Mouse (Mus musculus) right cerebral cortex, adult 2 months (tissue): ENCODE results near the gene Leng1.
"Not testable (repeated sequence)": the region's sequence is repeated elsewhere in the genome, so short reads cannot be mapped to it uniquely, and the experiment has no call there.

ENCODE experiments used
- DNase-seq, 2 experiments: peaks; one replicate each; pipeline ENCODE4 v3.0.0; 2021 to 2022; ENCODE audit warnings: low spot score in 2 of 2

The Leng1 gene

GRCm38 (mm10) chr7:3665215-3666114 is at the start of gene Leng1:
Gene Leng1 (minus strand): TSS chr7:3665840.
- DNase-seq: peak; percentile 96 to 98

- DNase-seq: no peak
Measured at GRCm38 (mm10) chr7:3715249-3715648, 49.6 kb upstream of the Leng1 start.

- DNase-seq: no peak
Measured at GRCm38 (mm10) chr7:3712264-3712942, 46.8 kb upstream of the Leng1 start.

GRCm38 (mm10) chr7:3709000-3709399 is 43.4 kb upstream of the Leng1 start:
- DNase-seq: no peak

- DNase-seq: not testable (repeated sequence)
Measured at GRCm38 (mm10) chr7:3708447-3708980, 42.9 kb upstream of the Leng1 start.

- DNase-seq: no peak
Measured at GRCm38 (mm10) chr7:3707568-3708413, 42.2 kb upstream of the Leng1 start.

- no peak for DNase-seq
Measured at GRCm38 (mm10) chr7:3707027-3707426, 41.4 kb upstream of the Leng1 start.

- no peak for DNase-seq
Measured at GRCm38 (mm10) chr7:3706343-3706934, 40.8 kb upstream of the Leng1 start.

- DNase-seq: no peak
Measured at GRCm38 (mm10) chr7:3705911-3706310, 40.3 kb upstream of the Leng1 start.

- DNase-seq: not testable (repeated sequence)
Measured at GRCm38 (mm10) chr7:3705461-3705860, 39.8 kb upstream of the Leng1 start.

- DNase-seq: no peak
Measured at GRCm38 (mm10) chr7:3704475-3704874, 38.8 kb upstream of the Leng1 start.

GRCm38 (mm10) chr7:3703879-3704441 is 38.3 kb upstream of the Leng1 start, which contains the start of gene Rps9:
Gene Rps9 (plus strand): TSS chr7:3703993.
- DNase-seq: peak; percentile 98 to 99

GRCm38 (mm10) chr7:3703148-3703878 is 37.7 kb upstream of the Leng1 start:
- DNase-seq: no peak

- no peak for DNase-seq
Measured at GRCm38 (mm10) chr7:3698471-3698870, 32.8 kb upstream of the Leng1 start.

- not testable (repeated sequence) for DNase-seq
Measured at GRCm38 (mm10) chr7:3694949-3695305, 29.3 kb upstream of the Leng1 start.

- DNase-seq: peak; percentile 30 to 45
Measured at GRCm38 (mm10) chr7:3694076-3694948, 28.7 kb upstream of the Leng1 start.

GRCm38 (mm10) chr7:3693809-3694075 is 28.1 kb upstream of the Leng1 start:
- no peak for DNase-seq

- peak; percentile 98 for DNase-seq
Measured at GRCm38 (mm10) chr7:3692987-3693808, 27.6 kb upstream of the Leng1 start, which contains the start of gene Mboat7. Gene Mboat7 (minus strand): TSS chr7:3693523.
